Mouse (Mus musculus): ENCODE data around the gene Adcy4.

Gene Adcy4

DNA sequence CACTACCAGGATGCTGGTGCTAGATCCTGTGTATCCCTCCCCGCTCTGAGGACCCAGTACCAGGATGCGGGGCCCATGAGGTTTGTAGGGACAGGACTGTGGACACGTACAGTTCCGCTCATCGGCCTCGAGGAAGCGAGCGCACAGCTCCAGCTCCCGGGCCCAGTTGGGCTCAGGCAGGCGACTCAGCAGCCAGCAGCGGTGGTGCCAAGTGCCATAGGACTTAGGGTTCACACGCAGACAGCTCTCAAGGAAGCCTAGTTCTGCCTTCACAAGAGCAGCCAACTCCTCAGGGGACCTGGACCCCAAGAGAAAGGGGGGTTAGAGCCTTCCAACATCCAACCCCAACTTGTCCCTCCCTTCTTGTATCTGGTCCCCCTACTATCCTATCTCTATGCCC, 63.2 kb downstream of the Adcy4 start:
- DNase-seq (ENCODE audit: low read depth in 1 of 2, low spot score in 2 of 2), result no peak

DNA sequence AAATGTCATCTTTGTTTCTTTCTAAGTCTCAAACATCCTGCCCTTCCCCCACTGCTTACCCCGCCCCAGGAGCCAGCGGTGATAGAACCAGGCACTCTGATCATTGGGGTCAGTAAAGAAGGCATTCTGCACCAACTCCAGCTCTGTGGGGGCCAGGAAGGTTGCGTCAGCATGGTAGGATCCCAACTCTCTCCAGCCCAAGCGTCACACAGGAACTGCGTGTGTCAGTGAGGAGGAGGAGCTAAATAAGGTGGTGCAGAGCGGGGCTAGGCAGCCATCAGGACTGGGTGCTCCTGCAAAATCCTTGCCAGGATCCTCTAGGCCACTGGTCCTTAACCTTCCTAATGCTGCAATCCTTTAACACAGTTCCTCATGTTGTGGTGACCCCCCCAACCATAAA, 64.2 kb downstream of the Adcy4 start:
- no peak for DNase-seq (ENCODE audit: low read depth in 1 of 2, low spot score in 2 of 2)
